Mouse (Mus musculus): Measurements from ENCODE around the gene Vmn1r26. TPM values are rescaled to one million over a fixed set of nuclear protein-coding genes. Genes with fewer than 3 reads are reported as not detected.
"Not testable (repeated sequence)": the region's sequence is repeated elsewhere in the genome, so short reads cannot be mapped to it uniquely, and the experiment has no call there.

The Vmn1r26 gene
- polyA plus RNA-seq (2014; fragmentation: Nextera tagmentation; extraction: Ambion mirVana) = not detected in 2 replicates

- Histone ChIP-seq H3K4me3 (ENCODE audit: low read depth, low read length) (no peak within 1 kb of the TSS), H3K9ac (replicated peaks; ENCODE audit: low read length) (no peak within 1 kb of the TSS), H3K4me1 (ENCODE audit: control insufficient read depth, insufficient read depth, low read length) (no peaks in the 10 kb centered on the region), H3K4me2 (ENCODE audit: low read depth, low read length) (no peak within 1 kb of the TSS), H3K27ac (replicated peaks; ENCODE audit: low read depth, low read length) (no peak within 1 kb of the TSS), H3K36me3 (replicated peaks; ENCODE audit: control insufficient read depth, insufficient read depth, low read depth, low read length) (no peaks in the 10 kb centered on the region), H3K27me3 (ENCODE audit: control insufficient read depth, insufficient read depth, low read length) (no peaks in the 10 kb centered on the region), H3K9me3 (replicated peaks; ENCODE audit: control insufficient read depth, low read length) (no peaks in the 10 kb centered on the region)
- DNase-seq (ENCODE audit: low spot score) (no peak), ATAC-seq (replicated peaks; ENCODE audit: insufficient number of reproducible peaks, low FRiP score, low TSS enrichment, low read depth) (no peak)
- 84% methylated on average over 1 of the region's 1 CpGs for WGBS
Observed at GRCm38 (mm10) chr6:58015059-58015458, at the start of gene Vmn1r26. Gene Vmn1r26, minus strand, starts transcription at chr6:58015159.

GRCm38 (mm10) chr6:58044025-58044424, 29.1 kb upstream of the Vmn1r26 start:
- no peak overlapping the region for H3K4me2 ChIP-seq (ENCODE audit: low read depth, low read length)
- no peaks in the 10 kb centered on the region for H3K27me3 ChIP-seq (ENCODE audit: control insufficient read depth, insufficient read depth, low read length)
- H3K36me3 ChIP-seq (replicated peaks; ENCODE audit: control insufficient read depth, insufficient read depth, low read depth, low read length) = no peaks in the 10 kb centered on the region
- H3K4me1 ChIP-seq (ENCODE audit: control insufficient read depth, insufficient read depth, low read length) = no peaks in the 10 kb centered on the region
- no peak overlapping the region for H3K9ac ChIP-seq (replicated peaks; ENCODE audit: low read length)
- DNase-seq (ENCODE audit: low spot score) = no peak
- no peak overlapping the region for H3K4me3 ChIP-seq (ENCODE audit: low read depth, low read length)
- H3K9me3 ChIP-seq (replicated peaks; ENCODE audit: control insufficient read depth, low read length) = no peaks in the 10 kb centered on the region
- ATAC-seq (replicated peaks; ENCODE audit: insufficient number of reproducible peaks, low FRiP score, low TSS enrichment, low read depth) = no peak
- no peak overlapping the region for H3K27ac ChIP-seq (replicated peaks; ENCODE audit: low read depth, low read length)

GRCm38 (mm10) chr6:58017478-58017877, 2.5 kb upstream of the Vmn1r26 start:
- not testable (repeated sequence) for DNase-seq (ENCODE audit: low spot score); H3K9me3 ChIP-seq (replicated peaks; ENCODE audit: control insufficient read depth, low read length); H3K27ac ChIP-seq (replicated peaks; ENCODE audit: low read depth, low read length); H3K9ac ChIP-seq (replicated peaks; ENCODE audit: low read length); H3K4me1 ChIP-seq (ENCODE audit: control insufficient read depth, insufficient read depth, low read length); H3K36me3 ChIP-seq (replicated peaks; ENCODE audit: control insufficient read depth, insufficient read depth, low read depth, low read length); H3K4me2 ChIP-seq (ENCODE audit: low read depth, low read length); ATAC-seq (replicated peaks; ENCODE audit: insufficient number of reproducible peaks, low FRiP score, low TSS enrichment, low read depth); H3K4me3 ChIP-seq (ENCODE audit: low read depth, low read length); H3K27me3 ChIP-seq (ENCODE audit: control insufficient read depth, insufficient read depth, low read length)
- whole genome bisulfite sequencing = 93% methylated on average over 21 of the region's 21 CpGs

- H3K9me3 ChIP-seq (replicated peaks; ENCODE audit: control insufficient read depth, low read length) = no peaks in the 10 kb centered on the region
- no peak within 1 kb of the TSS for H3K4me3 ChIP-seq (ENCODE audit: low read depth, low read length)
- no peaks in the 10 kb centered on the region for H3K4me1 ChIP-seq (ENCODE audit: control insufficient read depth, insufficient read depth, low read length)
- H3K4me2 ChIP-seq (ENCODE audit: low read depth, low read length) = no peak within 1 kb of the TSS
- DNase-seq (ENCODE audit: low spot score) (no peak), ATAC-seq (replicated peaks; ENCODE audit: insufficient number of reproducible peaks, low FRiP score, low TSS enrichment, low read depth) (no peak)
- WGBS = 69% methylated on average over 3 of the region's 3 CpGs
- H3K27ac ChIP-seq (replicated peaks; ENCODE audit: low read depth, low read length) = no peak within 1 kb of the TSS
- H3K9ac ChIP-seq (replicated peaks; ENCODE audit: low read length) = no peak within 1 kb of the TSS
- H3K27me3 ChIP-seq (ENCODE audit: control insufficient read depth, insufficient read depth, low read length) = no peaks in the 10 kb centered on the region
- H3K36me3 ChIP-seq (replicated peaks; ENCODE audit: control insufficient read depth, insufficient read depth, low read depth, low read length) = no peaks in the 10 kb centered on the region
Observed at GRCm38 (mm10) chr6:57980710-57981109, 34.2 kb downstream of the Vmn1r26 start, which contains the start of gene Vmn1r25. Gene Vmn1r25, minus strand, starts transcription at chr6:57980810.

GRCm38 (mm10) chr6:57961403-57961802, 53.6 kb downstream of the Vmn1r26 start, which contains the start of gene Vmn1r24:
Gene Vmn1r24, minus strand, starts transcription at chr6:57961503.
- 85% methylated on average over 1 of the region's 1 CpGs for WGBS
- not testable (repeated sequence) for H3K27me3 ChIP-seq (ENCODE audit: control insufficient read depth, insufficient read depth, low read length); H3K4me1 ChIP-seq (ENCODE audit: control insufficient read depth, insufficient read depth, low read length); ATAC-seq (replicated peaks; ENCODE audit: insufficient number of reproducible peaks, low FRiP score, low TSS enrichment, low read depth); DNase-seq (ENCODE audit: low spot score); H3K9me3 ChIP-seq (replicated peaks; ENCODE audit: control insufficient read depth, low read length); H3K4me3 ChIP-seq (ENCODE audit: low read depth, low read length); H3K9ac ChIP-seq (replicated peaks; ENCODE audit: low read length); H3K27ac ChIP-seq (replicated peaks; ENCODE audit: low read depth, low read length); H3K36me3 ChIP-seq (replicated peaks; ENCODE audit: control insufficient read depth, insufficient read depth, low read depth, low read length); H3K4me2 ChIP-seq (ENCODE audit: low read depth, low read length)

Other genes starting within 250 kb of the Vmn1r26 start
- 55.8 and 60.8 TPM in 2 replicates for gene Vopp1, start 190.0 kb downstream of the Vmn1r26 start, polyA plus RNA-seq (2014; fragmentation: Nextera tagmentation; extraction: Ambion mirVana)
- not detected in 2 replicates for gene Vmn1r21, start 164.8 kb downstream of the Vmn1r26 start, polyA plus RNA-seq (2014; fragmentation: Nextera tagmentation; extraction: Ambion mirVana)
- gene Vmn1r22, start 107.1 kb downstream of the Vmn1r26 start, polyA plus RNA-seq (2014; fragmentation: Nextera tagmentation; extraction: Ambion mirVana) = not detected in 2 replicates
- not detected in 2 replicates for gene Vmn1r23, start 88.3 kb downstream of the Vmn1r26 start, polyA plus RNA-seq (2014; fragmentation: Nextera tagmentation; extraction: Ambion mirVana)
- gene Vmn1r24, start 53.7 kb downstream of the Vmn1r26 start, polyA plus RNA-seq (2014; fragmentation: Nextera tagmentation; extraction: Ambion mirVana) = not detected in 2 replicates
- not detected in 2 replicates for gene Vmn1r25, start 34.3 kb downstream of the Vmn1r26 start, polyA plus RNA-seq (2014; fragmentation: Nextera tagmentation; extraction: Ambion mirVana)
- gene Vmn1r27, start 203.7 kb upstream of the Vmn1r26 start, polyA plus RNA-seq (2014; fragmentation: Nextera tagmentation; extraction: Ambion mirVana) = not detected in 2 replicates
- not detected in 2 replicates for gene Vmn1r28, start 246.9 kb upstream of the Vmn1r26 start, polyA plus RNA-seq (2014; fragmentation: Nextera tagmentation; extraction: Ambion mirVana)

Measured in embryonic facial prominence, embryonic 11.5 days (tissue).